8 mouse cellular contexts compared by ENCODE assay signal in genomic region chr12:77060766-77061561, GRCm38 (mm10).
A peak's percentile ranks its signal among the peaks of the same experiment; 100 is the strongest.
DNase-seq lines count a peak whose midpoint lies in the region; ATAC-seq lines count a peak whose summit lies in the region.

No protein-coding gene starts in this region.

- H3K4me1 ChIP-seq in heart, embryonic 10.5 days = peaks cover 24% of the 10 kb centered on the region
- H3K4me1 ChIP-seq in kidney, embryonic 16.5 days (ENCODE audit: insufficient read depth, low read length) = peaks cover 10% of the 10 kb centered on the region
- H3K4me1 ChIP-seq in stomach, embryonic 16.5 days (ENCODE audit: control insufficient read depth, insufficient read depth, low read length) = peaks cover 15% of the 10 kb centered on the region; the same call in 1 of the 2 replicates

- peak overlapping the region; percentile 62; the same call in 1 of the 2 replicates for H3K27ac ChIP-seq in heart, embryonic 10.5 days
- H3K27ac ChIP-seq in kidney, embryonic 16.5 days (ENCODE audit: low read length) = no peak overlapping the region
- H3K27ac ChIP-seq in stomach, embryonic 16.5 days (ENCODE audit: low read length) = peak overlapping the region; percentile 77

- H3K36me3 ChIP-seq in heart, embryonic 10.5 days = no peaks in the 10 kb centered on the region
- H3K36me3 ChIP-seq in kidney, embryonic 16.5 days (ENCODE audit: insufficient read depth, low read length) = no peaks in the 10 kb centered on the region
- no peaks in the 10 kb centered on the region for H3K36me3 ChIP-seq in stomach, embryonic 16.5 days (ENCODE audit: control insufficient read depth, insufficient read depth, low read length)

- ATAC-seq in kidney, embryonic 16.5 days (ENCODE audit: low FRiP score, low TSS enrichment) = no peak
- ATAC-seq in stomach, embryonic 16.5 days (ENCODE audit: insufficient read depth, low FRiP score) = no peak

- no peak overlapping the region for H3K9ac ChIP-seq in kidney, embryonic 16.5 days (replicated peaks; ENCODE audit: low read length)
- 0 out of 2 replicates have a peak overlapping the region, but pooled peaks have one; percentile 41 for H3K9ac ChIP-seq in stomach, embryonic 16.5 days (ENCODE audit: low read length)

- peak; percentile 36 for DNase-seq in lung, postnatal 10 days
- DNase-seq in lung, adult 18-20 months = no peak
- no peak for DNase-seq in heart, embryonic 10.5 days (ENCODE audit: low spot score)
- DNase-seq in gastrocnemius, postnatal 4 days (ENCODE audit: low spot score in 2 of 2) = no peak
- no peak for DNase-seq in right cerebral cortex, postnatal 4 days
- no peak for DNase-seq in left cerebral cortex, adult 8-10 months (ENCODE audit: low spot score in 2 of 2)

- H3K4me2 ChIP-seq in kidney, embryonic 16.5 days (replicated peaks; ENCODE audit: low read depth, low read length) = peak overlapping the region; percentile 50; the same call in 1 of the 2 replicates
- peak overlapping the region; percentile 46 for H3K4me2 ChIP-seq in stomach, embryonic 16.5 days (ENCODE audit: low read depth, low read length)

- no peaks in the 10 kb centered on the region for H3K9me3 ChIP-seq in heart, embryonic 10.5 days
- no peaks in the 10 kb centered on the region for H3K9me3 ChIP-seq in kidney, embryonic 16.5 days (ENCODE audit: low read length)
- H3K9me3 ChIP-seq in stomach, embryonic 16.5 days (replicated peaks; ENCODE audit: control insufficient read depth, low read length) = no peaks in the 10 kb centered on the region

- H3K4me3 ChIP-seq in heart, embryonic 10.5 days = peak overlapping the region; percentile 43
- H3K4me3 ChIP-seq in kidney, embryonic 16.5 days (ENCODE audit: low read length) = no peak overlapping the region
- no peak overlapping the region for H3K4me3 ChIP-seq in stomach, embryonic 16.5 days (replicated peaks; ENCODE audit: low read length)

- WGBS in heart, embryonic 10.5 days = 80% methylated on average over 9 of the region's 9 CpGs
- WGBS in kidney, embryonic 16.5 days = 69% methylated on average over 9 of the region's 9 CpGs
- 73% methylated on average over 9 of the region's 9 CpGs for WGBS in stomach, embryonic 16.5 days

- peaks cover 17% of the 10 kb centered on the region for H3K27me3 ChIP-seq in heart, embryonic 10.5 days (ENCODE audit: insufficient read depth, poor library complexity, severe bottlenecking)
- 0 out of 2 replicates have a peak, but pooled peaks cover 7% of the 10 kb centered on the region for H3K27me3 ChIP-seq in kidney, embryonic 16.5 days (ENCODE audit: insufficient read depth, low read length)
- no peaks in the 10 kb centered on the region for H3K27me3 ChIP-seq in stomach, embryonic 16.5 days (ENCODE audit: control insufficient read depth, insufficient read depth, low read length)
